Mouse (Mus musculus) ES-Bruce4 (cell line): ENCODE measurements around the gene Poc5. TPM values are rescaled to one million over a fixed set of nuclear protein-coding genes. Genes with fewer than 3 reads are reported as not detected.

ENCODE experiments used
- H3K27ac ChIP-seq: 2 replicates; pipeline ENCODE4 v1.5.1; 2012; ENCODE audit warnings: low read length, inconsistent platforms; ENCODE audit not compliant: insufficient read depth
- H3K27me3 ChIP-seq: 2 replicates; pipeline ENCODE4 v1.6.1; 2012; ENCODE audit warnings: mild to moderate bottlenecking, low read length, inconsistent platforms; ENCODE audit not compliant: control insufficient read depth, poor library complexity, insufficient read depth, severe bottlenecking
- H3K36me3 ChIP-seq: 2 replicates; pipeline ENCODE4 v1.6.1; 2012; ENCODE audit warnings: inconsistent platforms, mild to moderate bottlenecking, low read length, moderate library complexity; ENCODE audit not compliant: control insufficient read depth, poor library complexity, insufficient read depth, severe bottlenecking
- H3K4me1 ChIP-seq: one replicate; pipeline ENCODE4 v1.8.1; 2011; ENCODE audit warnings: low read length; ENCODE audit not compliant: control insufficient read depth, insufficient read depth
- H3K4me3 ChIP-seq: 2 replicates; pipeline ENCODE4 v1.5.1; 2011; ENCODE audit warnings: low read depth, mild to moderate bottlenecking, low read length
- H3K9ac ChIP-seq: 2 replicates; pipeline ENCODE4 v1.6.1; 2012; ENCODE audit warnings: low read depth, mild to moderate bottlenecking, inconsistent platforms; ENCODE audit not compliant: poor library complexity, severe bottlenecking
- H3K9me3 ChIP-seq: replicated peaks from 2 replicates; pipeline ENCODE4 v1.6.1; 2012; ENCODE audit warnings: mild to moderate bottlenecking, low read length, inconsistent platforms; ENCODE audit not compliant: control insufficient read depth, poor library complexity, insufficient read depth, severe bottlenecking
- CTCF ChIP-seq: IDR thresholded peaks from one replicate; pipeline ENCODE4 v1.8.1; 2011; ENCODE audit warnings: low read depth, low read length
- EP300 ChIP-seq: IDR thresholded peaks from 2 replicates; pipeline ENCODE4 v1.6.1; 2011; ENCODE audit warnings: low read depth, low read length; ENCODE audit not compliant: insufficient read depth
- POLR2A ChIP-seq: IDR thresholded peaks from one replicate; pipeline ENCODE4 v1.8.1; 2011; ENCODE audit warnings: low read length; ENCODE audit not compliant: insufficient read depth
- polyA plus RNA-seq: library from polyadenylated mRNA; stranded (reverse); fragments of >200 nt; gene quantifications from 2 replicates; pipeline ENCODE4 v1.2.4, GENCODE M21; 2011; ENCODE audit warnings: low read depth; ENCODE audit not compliant: missing spikeins, insufficient read depth, insufficient read length

Poc5 gene
- polyA plus RNA-seq, 1 experiment, result 19.5 TPM

GRCm38 (mm10) chr13:96458018-96458417, 69.9 kb downstream of the Poc5 start:
- H3K27me3 ChIP-seq, result no peaks in the 10 kb centered on the region
- no peaks in the 10 kb centered on the region for H3K4me1 ChIP-seq
- H3K9ac ChIP-seq, result no peak overlapping the region
- H3K9me3 ChIP-seq, result no peaks in the 10 kb centered on the region
- no peaks in the 10 kb centered on the region for H3K36me3 ChIP-seq
- no peak overlapping the region for H3K27ac ChIP-seq
- H3K4me3 ChIP-seq, result no peak overlapping the region
- TF ChIP-seq EP300 (no peak), CTCF (no peak), POLR2A (no peak)

- no peak for TF ChIP-seq POLR2A
- TF ChIP-seq EP300, result no peak
- Histone ChIP-seq H3K9ac (no peak overlapping the region), H3K27ac (no peak overlapping the region), H3K9me3 (no peaks in the 10 kb centered on the region), H3K4me1 (no peaks in the 10 kb centered on the region), H3K27me3 (no peaks in the 10 kb centered on the region), H3K36me3 (no peaks in the 10 kb centered on the region), H3K4me3 (no peak overlapping the region)
Measured at GRCm38 (mm10) chr13:96458606-96459005, 70.5 kb downstream of the Poc5 start.

- H3K36me3 ChIP-seq, result no peaks in the 10 kb centered on the region
- H3K9ac ChIP-seq, result no peak overlapping the region
- no peaks in the 10 kb centered on the region for H3K9me3 ChIP-seq
- H3K4me1 ChIP-seq, result no peaks in the 10 kb centered on the region
- no peak overlapping the region for H3K4me3 ChIP-seq
- TF ChIP-seq EP300, result no peak
- TF ChIP-seq CTCF, result no peak
- no peak for TF ChIP-seq POLR2A
- H3K27me3 ChIP-seq, result no peaks in the 10 kb centered on the region
- no peak overlapping the region for H3K27ac ChIP-seq
Measured at GRCm38 (mm10) chr13:96462644-96463043, 74.5 kb downstream of the Poc5 start.

- Histone ChIP-seq H3K9me3 (no peaks in the 10 kb centered on the region), H3K4me3 (no peak overlapping the region), H3K27ac (no peak overlapping the region), H3K27me3 (no peaks in the 10 kb centered on the region), H3K4me1 (no peaks in the 10 kb centered on the region), H3K36me3 (no peaks in the 10 kb centered on the region), H3K9ac (no peak overlapping the region)
- TF ChIP-seq POLR2A, result no peak
- TF ChIP-seq CTCF, result no peak
- no peak for TF ChIP-seq EP300
Measured at GRCm38 (mm10) chr13:96465315-96465714, 77.2 kb downstream of the Poc5 start.

Other genes starting within 250 kb of the Poc5 start
- not detected in 2 replicates for gene Ankdd1b, start 82.9 kb downstream of the Poc5 start, polyA plus RNA-seq
- not detected in 2 replicates for gene Gm17622, start 102.4 kb downstream of the Poc5 start, polyA plus RNA-seq
- 72.5 and 77.9 TPM in 2 replicates for gene Polk, start 154.3 kb downstream of the Poc5 start, polyA plus RNA-seq
- gene Col4a3bp, start 154.3 kb downstream of the Poc5 start, polyA plus RNA-seq, result 55.0 and 57.3 TPM in 2 replicates